Mouse (Mus musculus) intestine, embryonic 16.5 days (tissue): ENCODE measurements around the gene Tnfrsf8. TPM values are rescaled to one million over a fixed set of nuclear protein-coding genes. Genes with fewer than 3 reads are reported as not detected.
"Not testable (repeated sequence)": the region's sequence is repeated elsewhere in the genome, so short reads cannot be mapped to it uniquely, and the experiment has no call there.

ENCODE experiments used
- ATAC-seq: fragments of 200-750 bp; cut with Nextera tagmentation; 2 replicates; pipeline ENCODE4 v1.8.0; 2017; ENCODE audit warnings: moderate TSS enrichment, moderate library complexity
- H3K27ac ChIP-seq: fragments of 300-500 bp; sonication (generic); 2 replicates; pipeline ENCODE4 v1.5.1; 2014; ENCODE audit warnings: mild to moderate bottlenecking, low read length
- H3K27me3 ChIP-seq: fragments of 300-500 bp; sonication (generic); replicated peaks from 2 replicates; pipeline ENCODE4 v1.6.1; 2014; ENCODE audit warnings: low read length, control low read depth, mixed read lengths; ENCODE audit not compliant: control insufficient read depth, insufficient read depth
- H3K36me3 ChIP-seq: fragments of 300-500 bp; sonication (generic); 2 replicates; pipeline ENCODE4 v1.6.1; 2014; ENCODE audit warnings: low read length, control low read depth; ENCODE audit not compliant: control insufficient read depth, insufficient read depth
- H3K4me1 ChIP-seq: fragments of 300-500 bp; sonication (generic); 2 replicates; pipeline ENCODE4 v1.6.1; 2014; ENCODE audit warnings: low read length, control low read depth, mixed read lengths; ENCODE audit not compliant: control insufficient read depth, insufficient read depth
- H3K4me2 ChIP-seq: fragments of 300-500 bp; sonication (generic); 2 replicates; pipeline ENCODE4 v1.6.1; 2014; ENCODE audit warnings: low read depth, low read length, control low read depth
- H3K4me3 ChIP-seq: fragments of 300-500 bp; sonication (generic); 2 replicates; pipeline ENCODE4 v1.5.1; 2014; ENCODE audit warnings: mild to moderate bottlenecking, low read length
- H3K9ac ChIP-seq: fragments of 300-500 bp; sonication (generic); 2 replicates; pipeline ENCODE4 v1.6.1; 2014; ENCODE audit warnings: low read depth, low read length
- H3K9me3 ChIP-seq: fragments of 300-500 bp; sonication (generic); 2 replicates; pipeline ENCODE4 v1.6.1; 2016; ENCODE audit warnings: low read length, control low read depth; ENCODE audit not compliant: control insufficient read depth
- WGBS: fragments of 180-500 bp; shearing (Covaris S2); extraction: QIAGEN DNeasy Blood & Tissue Kit; methylation state at CpG from one replicate; pipeline ENCODE4 v1.1.7; 2014; 5-methylcytosine and 5-hydroxymethylcytosine counted together
- polyA plus RNA-seq: library from polyadenylated mRNA; unstranded; fragments of >200 nt; fragmentation: Nextera tagmentation; extraction: Ambion mirVana; gene quantifications from 2 replicates; pipeline ENCODE4 v1.2.1, GENCODE M21; 2015

Gene Tnfrsf8
- polyA plus RNA-seq, 1 experiment from 2014 or later = not detected

DNA sequence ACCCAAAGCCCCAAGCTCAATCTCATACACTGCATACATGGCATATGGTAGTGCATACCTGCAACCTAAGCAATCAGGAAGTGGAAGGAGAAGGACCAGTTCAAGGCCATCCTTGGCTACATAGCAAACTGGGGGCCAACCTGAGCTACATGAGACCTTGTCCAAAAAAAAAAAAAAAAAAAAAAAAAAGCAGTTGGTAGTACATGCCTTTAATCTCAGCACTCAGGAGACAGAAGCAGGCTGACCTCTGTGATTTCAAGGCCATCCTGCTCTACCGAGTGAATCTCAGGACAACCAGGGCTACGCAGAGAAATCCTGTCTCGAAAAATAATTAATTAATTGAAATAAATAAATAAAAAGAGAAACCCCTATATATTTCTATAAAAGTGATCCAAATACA, 1.7 kb downstream of the Tnfrsf8 start:
- 85% methylated on average over 3 of the region's 3 CpGs for WGBS
- Histone ChIP-seq H3K4me3 (no peak overlapping the region), H3K9me3 (no peaks in the 10 kb centered on the region), H3K4me1 (no peaks in the 10 kb centered on the region), H3K27me3 (peaks cover 17% of the 10 kb centered on the region), H3K9ac (no peak overlapping the region), H3K27ac (no peak overlapping the region), H3K36me3 (no peaks in the 10 kb centered on the region), H3K4me2 (no peak overlapping the region)
- no peak for ATAC-seq

DNA sequence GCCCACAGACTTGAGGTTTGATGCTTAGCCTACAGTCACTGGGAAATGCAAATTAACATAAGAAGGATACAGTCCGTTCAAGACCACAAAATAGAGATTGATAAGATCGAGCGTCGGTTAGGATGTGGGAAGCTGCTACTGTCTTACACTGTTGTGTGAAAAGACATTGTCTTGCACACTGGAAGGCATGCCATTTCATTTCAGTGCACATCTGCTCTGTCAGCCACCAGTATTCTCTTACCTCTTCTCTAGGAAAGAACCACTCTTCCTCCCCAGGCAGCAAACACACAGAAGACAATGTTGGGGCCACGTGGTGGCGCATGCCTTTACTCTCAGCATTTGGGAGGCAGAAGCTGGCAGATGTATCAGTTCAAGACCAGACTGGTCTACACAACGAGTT, 2.4 kb downstream of the Tnfrsf8 start:
- peaks cover 17% of the 10 kb centered on the region for H3K27me3 ChIP-seq
- no peaks in the 10 kb centered on the region for H3K4me1 ChIP-seq
- H3K9ac ChIP-seq = no peak overlapping the region
- no peak for ATAC-seq
- H3K4me2 ChIP-seq = no peak overlapping the region
- no peaks in the 10 kb centered on the region for H3K36me3 ChIP-seq
- no peak overlapping the region for H3K27ac ChIP-seq
- 77% methylated on average over 7 of the region's 7 CpGs for WGBS
- no peaks in the 10 kb centered on the region for H3K9me3 ChIP-seq
- no peak overlapping the region for H3K4me3 ChIP-seq

DNA sequence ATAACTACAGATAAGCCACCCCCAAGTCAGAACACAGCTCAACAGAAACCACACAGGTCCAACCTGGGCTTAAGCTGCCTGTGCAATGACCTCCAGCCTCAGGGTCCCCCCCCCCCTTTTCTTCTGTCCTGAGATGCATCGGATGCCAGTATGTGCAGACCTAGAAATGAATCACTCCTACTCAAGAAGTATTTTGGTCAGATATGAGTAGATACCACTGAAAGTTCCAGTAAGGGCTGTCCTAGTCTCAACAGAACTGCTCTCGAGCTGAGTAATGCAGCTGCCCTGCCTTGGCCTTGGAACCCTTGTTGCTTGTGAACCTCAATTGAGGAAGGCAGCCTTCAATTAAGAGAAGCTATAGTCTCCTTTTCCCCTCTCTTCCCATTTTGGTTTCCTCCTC, 4.1 kb downstream of the Tnfrsf8 start:
- 81% methylated on average over 2 of the region's 2 CpGs for WGBS
- no peak overlapping the region for H3K9ac ChIP-seq
- ATAC-seq = no peak
- H3K36me3 ChIP-seq = no peaks in the 10 kb centered on the region
- no peak overlapping the region for H3K4me2 ChIP-seq
- H3K4me3 ChIP-seq = no peak overlapping the region
- H3K27me3 ChIP-seq = peaks cover 17% of the 10 kb centered on the region
- H3K9me3 ChIP-seq = no peaks in the 10 kb centered on the region
- H3K27ac ChIP-seq = no peak overlapping the region
- H3K4me1 ChIP-seq = no peaks in the 10 kb centered on the region

DNA sequence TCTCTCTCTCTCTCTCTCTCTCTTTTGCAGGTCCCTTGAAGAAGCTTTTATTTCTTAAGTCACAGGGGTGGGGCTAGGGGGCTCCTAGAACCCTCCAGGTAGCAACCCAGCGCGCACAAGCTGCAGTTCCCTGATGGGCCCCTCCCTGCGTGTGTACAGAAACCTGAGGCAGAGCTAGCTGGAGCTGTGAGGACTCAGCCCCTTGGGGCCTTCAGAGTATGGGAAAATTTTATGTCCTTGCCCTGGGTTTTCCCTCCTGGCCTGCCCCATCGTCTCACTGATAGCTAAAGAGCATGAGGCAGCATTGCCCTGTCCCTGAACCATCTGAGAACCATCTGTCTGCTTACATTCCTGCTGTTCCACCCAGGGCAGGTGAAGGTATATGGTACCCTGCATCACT, 8.5 kb downstream of the Tnfrsf8 start:
- Histone ChIP-seq H3K36me3 (no peaks in the 10 kb centered on the region), H3K27me3 (no peaks in the 10 kb centered on the region), H3K4me3 (no peak overlapping the region), H3K4me2 (no peak overlapping the region), H3K4me1 (no peaks in the 10 kb centered on the region), H3K9me3 (no peaks in the 10 kb centered on the region), H3K27ac (no peak overlapping the region), H3K9ac (no peak overlapping the region)
- ATAC-seq = peak; percentile 38; the same call in 1 of the 2 replicates
- WGBS = 27% methylated on average over 4 of the region's 4 CpGs

DNA sequence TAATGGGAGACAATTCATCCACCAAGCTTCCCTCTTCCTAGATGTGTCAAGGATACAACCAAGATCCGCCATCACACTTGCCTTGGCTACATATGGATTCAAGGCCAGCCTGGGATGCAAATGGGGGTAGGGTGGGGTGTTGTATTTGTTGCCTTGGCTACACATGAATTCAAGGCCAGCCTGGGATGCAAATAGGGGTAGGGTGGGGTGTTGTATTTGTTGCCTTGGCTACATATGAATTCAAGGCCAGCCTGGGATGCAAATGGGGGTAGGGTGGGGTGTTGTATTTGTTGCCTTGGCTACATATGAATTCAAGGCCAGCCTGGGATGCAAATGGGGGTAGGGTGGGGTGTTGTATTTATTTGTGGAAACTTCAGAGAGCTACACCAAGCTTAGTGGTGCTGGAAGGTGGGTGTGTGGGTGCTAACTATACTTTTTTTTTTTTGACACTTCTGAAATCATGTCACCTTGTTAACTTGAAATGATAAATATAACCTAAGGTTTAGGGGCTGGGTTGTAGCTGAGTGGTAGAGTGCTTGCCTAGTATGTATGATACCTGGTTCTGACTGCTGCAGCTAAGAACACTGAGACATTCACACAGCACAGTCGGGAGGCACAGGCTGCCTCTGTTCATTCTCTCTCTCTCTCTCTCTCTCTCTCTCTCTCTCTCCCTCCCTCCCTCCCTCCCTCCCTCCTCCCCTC, 9.2 kb downstream of the Tnfrsf8 start:
- not testable (repeated sequence) for ATAC-seq, H3K4me3 ChIP-seq, H3K9ac ChIP-seq, H3K4me2 ChIP-seq, H3K27ac ChIP-seq, H3K9me3 ChIP-seq, H3K4me1 ChIP-seq, H3K36me3 ChIP-seq, H3K27me3 ChIP-seq
- 57% methylated on average over 2 of the region's 2 CpGs for WGBS

DNA sequence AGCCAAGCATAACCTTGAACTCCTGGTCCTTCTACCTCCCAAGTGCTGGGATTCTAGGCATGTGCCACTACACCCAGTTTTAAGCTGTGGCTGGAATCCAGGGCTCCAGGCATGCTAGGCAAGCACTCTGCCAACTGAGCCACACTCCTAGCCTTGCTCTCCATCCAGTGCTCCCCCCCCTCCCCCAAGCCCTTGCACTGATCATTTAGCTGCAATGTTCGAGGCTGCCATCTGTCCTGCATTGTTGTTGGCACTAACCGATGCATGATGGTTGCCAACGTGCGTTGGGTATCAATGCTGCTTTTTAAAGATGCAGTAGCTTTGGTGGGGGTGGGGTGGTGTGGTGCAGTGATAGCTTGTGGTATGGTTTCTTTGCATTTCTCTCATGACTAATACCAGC, 10.9 kb downstream of the Tnfrsf8 start:
- 81% methylated on average over 4 of the region's 4 CpGs for WGBS
- H3K9ac ChIP-seq = no peak overlapping the region
- H3K9me3 ChIP-seq = no peaks in the 10 kb centered on the region
- no peak for ATAC-seq
- no peak overlapping the region for H3K27ac ChIP-seq
- H3K4me1 ChIP-seq = no peaks in the 10 kb centered on the region
- H3K4me3 ChIP-seq = no peak overlapping the region
- no peaks in the 10 kb centered on the region for H3K27me3 ChIP-seq
- no peak overlapping the region for H3K4me2 ChIP-seq
- no peaks in the 10 kb centered on the region for H3K36me3 ChIP-seq

DNA sequence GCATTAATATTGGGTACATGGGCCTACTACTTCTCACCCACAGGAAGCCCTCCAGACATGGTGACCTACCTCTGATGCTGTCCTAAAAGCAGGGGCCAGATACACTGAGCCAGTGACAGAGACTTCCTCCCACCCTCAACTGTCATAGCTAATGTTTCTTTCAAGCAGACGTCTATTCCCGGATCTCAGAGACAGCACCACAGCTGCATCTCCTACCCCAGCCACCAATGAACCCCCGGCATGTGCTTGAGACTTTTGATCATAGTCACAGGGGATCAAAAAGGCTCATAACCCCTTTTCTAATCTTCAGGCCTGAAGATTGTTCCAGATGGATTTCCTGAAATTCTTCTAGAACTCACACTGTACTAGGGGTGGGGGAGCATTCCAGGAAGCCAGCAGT, 12.9 kb downstream of the Tnfrsf8 start:
- no peak overlapping the region for H3K4me3 ChIP-seq
- H3K4me1 ChIP-seq = no peaks in the 10 kb centered on the region
- no peaks in the 10 kb centered on the region for H3K27me3 ChIP-seq
- no peaks in the 10 kb centered on the region for H3K9me3 ChIP-seq
- no peak overlapping the region for H3K4me2 ChIP-seq
- no peak overlapping the region for H3K27ac ChIP-seq
- ATAC-seq = no peak
- H3K9ac ChIP-seq = no peak overlapping the region
- WGBS = 78% methylated on average over 3 of the region's 3 CpGs
- H3K36me3 ChIP-seq = no peaks in the 10 kb centered on the region

DNA sequence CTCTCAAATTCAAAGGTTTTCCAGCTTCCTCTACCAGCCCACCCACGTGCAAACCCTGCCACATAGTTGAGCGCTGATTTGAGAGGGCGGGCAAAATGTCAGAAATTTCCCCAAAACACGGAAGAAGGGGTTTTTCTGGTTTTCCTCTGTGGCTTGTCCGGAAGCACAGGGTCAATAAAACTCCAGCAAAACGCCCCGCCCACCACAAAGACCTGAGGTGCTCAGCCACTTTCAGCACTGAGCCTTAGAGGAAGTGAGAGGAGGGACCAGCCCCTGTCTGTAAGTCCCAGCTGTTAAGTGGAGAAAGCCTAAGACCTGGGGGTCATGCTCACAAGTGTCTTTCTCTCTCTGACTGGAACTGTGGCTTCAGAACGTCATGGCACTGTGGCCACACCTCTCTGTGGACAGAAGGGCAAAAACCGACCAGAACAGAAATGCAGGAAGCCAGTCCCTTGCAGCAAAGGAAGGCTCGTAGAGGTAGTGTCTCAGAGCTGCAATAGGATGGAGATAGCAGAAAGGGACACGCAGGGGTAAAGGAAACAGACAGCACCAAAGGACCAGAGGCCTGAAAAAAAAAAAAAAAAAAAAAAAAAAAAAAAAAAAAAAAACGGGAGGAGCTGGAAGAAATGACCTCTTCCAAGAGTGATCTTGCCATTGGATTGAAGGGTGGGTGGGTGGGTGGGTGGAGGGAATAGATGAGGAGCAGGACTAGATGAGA, 14.6 kb downstream of the Tnfrsf8 start:
- H3K27ac ChIP-seq = no peak overlapping the region
- no peaks in the 10 kb centered on the region for H3K4me1 ChIP-seq
- H3K9ac ChIP-seq = no peak overlapping the region
- H3K9me3 ChIP-seq = no peaks in the 10 kb centered on the region
- H3K4me3 ChIP-seq = no peak overlapping the region
- H3K27me3 ChIP-seq = no peaks in the 10 kb centered on the region
- ATAC-seq = peak; percentile 82
- 39% methylated on average over 11 of the region's 12 CpGs for WGBS
- no peak overlapping the region for H3K4me2 ChIP-seq
- H3K36me3 ChIP-seq = no peaks in the 10 kb centered on the region

DNA sequence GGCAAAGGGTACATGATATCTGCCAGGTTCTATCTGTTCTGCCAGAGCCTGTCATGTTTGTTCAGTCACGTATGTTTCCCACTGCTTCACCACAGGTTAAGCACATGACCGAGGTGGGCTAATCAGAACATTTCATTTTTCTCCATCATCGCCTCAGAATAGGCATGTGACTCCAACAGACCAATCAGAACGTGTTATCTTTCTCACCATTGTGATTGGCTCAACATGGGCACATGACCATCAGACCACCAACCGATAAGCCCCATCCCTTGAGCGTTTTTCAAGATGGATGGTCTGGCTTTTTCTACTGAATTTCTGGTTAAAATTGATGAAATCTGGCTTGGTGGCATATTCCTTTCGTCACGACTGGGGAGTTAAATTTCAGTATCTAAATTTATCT, 15.6 kb downstream of the Tnfrsf8 start:
- WGBS = 91% methylated on average over 8 of the region's 8 CpGs

More for the DNA sequence above, 15.6 kb downstream of the Tnfrsf8 start:
- Histone ChIP-seq H3K9me3 (no peaks in the 10 kb centered on the region), H3K4me1 (no peaks in the 10 kb centered on the region), H3K9ac (no peak overlapping the region), H3K27me3 (no peaks in the 10 kb centered on the region), H3K4me2 (no peak overlapping the region), H3K4me3 (no peak overlapping the region), H3K27ac (no peak overlapping the region), H3K36me3 (no peaks in the 10 kb centered on the region)
- no peak for ATAC-seq
